Mouse (Mus musculus): ENCODE data around the gene Gm10271.

DNA sequence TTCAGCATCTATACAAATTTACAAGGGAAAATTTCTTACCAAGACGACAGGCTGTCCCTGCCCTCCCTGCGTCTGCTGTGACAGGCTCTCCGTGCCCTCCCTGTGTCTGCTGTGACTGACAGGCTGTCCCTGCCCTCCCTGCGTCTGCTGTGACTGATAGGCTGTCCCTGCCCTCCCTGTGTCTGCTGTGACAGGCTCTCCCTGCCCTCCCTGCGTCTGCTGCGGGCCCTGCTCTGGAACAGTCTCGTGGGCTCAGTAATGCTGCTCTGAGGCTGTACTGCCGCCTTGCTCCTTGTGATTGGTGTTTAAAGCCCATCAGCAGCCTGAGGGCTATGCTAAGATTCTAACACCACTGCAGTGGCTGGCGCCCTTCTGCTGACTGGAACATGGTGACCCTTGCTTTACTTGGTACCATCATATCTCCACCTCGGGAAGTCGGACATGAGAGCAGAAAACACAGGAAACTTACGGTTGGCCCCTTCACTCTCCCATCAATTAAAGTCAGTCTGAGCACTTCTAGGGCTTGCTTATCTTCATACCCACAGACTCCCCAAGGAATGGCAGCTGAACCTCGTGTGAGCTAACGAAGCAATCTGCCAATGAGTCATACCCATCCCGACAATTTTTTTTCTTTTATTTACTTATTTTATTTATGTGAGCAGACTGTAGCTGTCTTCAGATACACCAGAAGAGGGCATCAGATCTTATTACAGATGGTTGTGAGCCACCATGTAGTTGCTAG lies 63.3 kb downstream of the Gm10271 start:
- no peak for TF ChIP-seq CTCF (IDR thresholded peaks at IDR 0.05; ENCODE audit: extremely low read depth, insufficient read depth, low read length)
- TF ChIP-seq POLR2A (IDR thresholded peaks at IDR 0.05; ENCODE audit: extremely low read depth, insufficient read depth, low read length) = no peak
